Mouse (Mus musculus): Measurements from ENCODE around the gene Rbm3. TPM values are rescaled to one million over a fixed set of nuclear protein-coding genes. Genes with fewer than 3 reads are reported as not detected.
"Not testable (repeated sequence)": the region's sequence is repeated elsewhere in the genome, so short reads cannot be mapped to it uniquely, and the experiment has no call there.

Gene Rbm3
- polyA plus RNA-seq, 1 experiment from 2014 or later, result 494 TPM

DNA sequence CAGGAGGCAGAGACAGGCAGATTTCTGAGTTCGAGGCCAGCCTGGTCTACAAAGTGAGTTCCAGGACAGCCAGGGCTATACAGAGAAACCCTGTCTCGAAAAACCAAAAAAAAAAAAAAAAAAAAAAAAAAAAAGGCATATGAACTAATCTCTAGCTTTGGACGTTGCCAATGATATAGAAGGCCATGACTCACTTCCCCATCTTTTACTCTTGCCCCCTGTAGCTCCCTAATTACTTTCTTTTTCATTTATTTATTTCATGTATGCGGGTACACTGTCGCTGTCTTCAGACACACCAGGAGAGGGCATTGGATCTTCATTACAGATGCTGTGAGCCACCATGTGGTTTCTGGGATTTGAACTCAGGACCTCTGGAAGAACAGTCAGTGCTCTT, 54.7 kb downstream of the Rbm3 start:
- not testable (repeated sequence) for H3K4me1 ChIP-seq (replicated peaks; ENCODE audit: control insufficient read depth, insufficient read depth, low read length); H3K4me2 ChIP-seq (ENCODE audit: low read depth, low read length, severe bottlenecking); DNase-seq (ENCODE audit: low spot score); H3K9ac ChIP-seq (ENCODE audit: low read length); H3K27ac ChIP-seq (ENCODE audit: low read depth, low read length); H3K27me3 ChIP-seq (ENCODE audit: control insufficient read depth, insufficient read depth, low read length); H3K9me3 ChIP-seq (ENCODE audit: control insufficient read depth, low read length); H3K4me3 ChIP-seq (ENCODE audit: low read depth, low read length); ATAC-seq (replicated peaks; ENCODE audit: low FRiP score); H3K36me3 ChIP-seq (ENCODE audit: control insufficient read depth, insufficient read depth, low read length)
- 93% methylated on average over 4 of the region's 5 CpGs for WGBS

DNA sequence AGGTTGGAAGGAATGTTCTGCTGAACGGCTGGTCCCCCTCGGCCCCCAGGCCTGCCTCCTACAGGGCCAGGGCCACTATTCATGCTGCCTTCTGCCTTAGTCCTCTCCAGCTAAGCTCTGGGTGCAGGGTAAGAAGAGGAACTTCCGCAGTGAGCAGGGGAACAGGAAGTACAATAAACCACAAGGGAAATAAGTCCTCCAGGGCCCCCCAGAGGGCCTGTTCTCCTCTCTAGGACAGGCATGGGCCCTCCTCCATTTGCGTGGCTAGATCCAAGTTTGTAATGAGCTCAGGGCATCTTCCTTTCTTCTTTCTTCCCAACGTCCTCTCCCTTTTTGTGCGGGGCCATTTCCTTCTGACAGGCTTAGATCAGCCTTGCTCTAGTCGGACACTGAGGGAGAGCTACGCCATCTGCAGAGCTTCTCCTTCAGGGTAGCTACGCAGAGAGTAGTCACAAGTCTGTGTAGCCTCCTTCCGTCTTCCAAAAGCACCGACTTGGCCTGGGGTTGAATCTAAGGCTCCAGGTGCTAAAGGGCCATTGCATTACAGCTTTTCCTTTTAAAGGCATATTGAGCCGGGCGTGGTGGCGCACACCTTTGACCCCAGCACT, 55.2 kb downstream of the Rbm3 start, which contains the start of gene Was:
TSS of gene Was (minus strand) at position 153 of the 608 bp plus-strand sequence.
- Histone ChIP-seq H3K4me1 (replicated peaks; ENCODE audit: control insufficient read depth, insufficient read depth, low read length) (no peaks in the 10 kb centered on the region), H3K9ac (ENCODE audit: low read length) (no peak within 1 kb of the TSS), H3K9me3 (ENCODE audit: control insufficient read depth, low read length) (no peaks in the 10 kb centered on the region), H3K4me3 (ENCODE audit: low read depth, low read length) (no peak within 1 kb of the TSS), H3K27me3 (ENCODE audit: control insufficient read depth, insufficient read depth, low read length) (no peaks in the 10 kb centered on the region), H3K27ac (ENCODE audit: low read depth, low read length) (no peak within 1 kb of the TSS), H3K4me2 (ENCODE audit: low read depth, low read length, severe bottlenecking) (no peak within 1 kb of the TSS), H3K36me3 (ENCODE audit: control insufficient read depth, insufficient read depth, low read length) (no peaks in the 10 kb centered on the region)
- WGBS, result 89% methylated on average over 14 of the region's 14 CpGs
- ATAC-seq (replicated peaks; ENCODE audit: low FRiP score), result no peak
- no peak for DNase-seq (ENCODE audit: low spot score)

DNA sequence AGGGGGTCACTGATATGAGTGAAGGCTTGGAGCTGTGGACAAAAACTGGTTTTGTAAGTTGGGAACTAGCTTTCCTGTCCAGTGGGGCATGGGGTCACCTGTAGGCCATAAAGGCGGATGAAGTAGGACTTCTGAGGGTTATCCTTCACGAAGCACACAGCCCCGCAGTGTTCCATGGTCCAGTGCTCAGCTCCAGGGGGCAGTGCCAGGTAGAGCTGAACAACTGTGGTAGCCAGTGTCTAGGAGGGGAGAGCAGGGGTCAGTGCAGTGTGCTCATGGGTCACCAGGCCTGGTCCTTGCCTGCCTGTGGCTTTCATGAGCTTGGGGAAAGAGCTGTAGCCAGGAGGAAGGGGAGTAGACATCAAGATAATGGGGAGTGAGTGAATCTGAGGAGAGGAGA, 55.9 kb downstream of the Rbm3 start:
- Histone ChIP-seq H3K4me2 (ENCODE audit: low read depth, low read length, severe bottlenecking) (no peak overlapping the region), H3K4me1 (replicated peaks; ENCODE audit: control insufficient read depth, insufficient read depth, low read length) (no peaks in the 10 kb centered on the region), H3K27me3 (ENCODE audit: control insufficient read depth, insufficient read depth, low read length) (no peaks in the 10 kb centered on the region), H3K9ac (ENCODE audit: low read length) (no peak overlapping the region), H3K36me3 (ENCODE audit: control insufficient read depth, insufficient read depth, low read length) (no peaks in the 10 kb centered on the region), H3K4me3 (ENCODE audit: low read depth, low read length) (no peak overlapping the region), H3K27ac (ENCODE audit: low read depth, low read length) (no peak overlapping the region), H3K9me3 (ENCODE audit: control insufficient read depth, low read length) (no peaks in the 10 kb centered on the region)
- ATAC-seq (replicated peaks; ENCODE audit: low FRiP score) (no peak), DNase-seq (ENCODE audit: low spot score) (no peak)
- WGBS, result 93% methylated on average over 3 of the region's 3 CpGs

Other genes starting within 250 kb of the Rbm3 start
- 141 and 144 TPM in 2 replicates for gene Pqbp1, start 246.6 kb downstream of the Rbm3 start, polyA plus RNA-seq (2014; fragmentation: Nextera tagmentation; extraction: Ambion mirVana)
- 161 and 188 TPM in 2 replicates for gene Timm17b, start 246.5 kb downstream of the Rbm3 start, polyA plus RNA-seq (2014; fragmentation: Nextera tagmentation; extraction: Ambion mirVana)
- not detected in 2 replicates for gene Gm10491, start 238.0 kb downstream of the Rbm3 start, polyA plus RNA-seq (2014; fragmentation: Nextera tagmentation; extraction: Ambion mirVana)
- not detected in 2 replicates for gene Gm10490, start 236.3 kb downstream of the Rbm3 start, polyA plus RNA-seq (2014; fragmentation: Nextera tagmentation; extraction: Ambion mirVana)
- gene Pcsk1n, start 226.1 kb downstream of the Rbm3 start, polyA plus RNA-seq (2014; fragmentation: Nextera tagmentation; extraction: Ambion mirVana), result 18.0 and 23.4 TPM in 2 replicates
- not detected in 2 replicates for gene Eras, start 217.3 kb downstream of the Rbm3 start, polyA plus RNA-seq (2014; fragmentation: Nextera tagmentation; extraction: Ambion mirVana)
- gene Hdac6, start 198.0 kb downstream of the Rbm3 start, polyA plus RNA-seq (2014; fragmentation: Nextera tagmentation; extraction: Ambion mirVana), result 69.4 and 80.0 TPM in 2 replicates
- 5.4 and 5.6 TPM in 2 replicates for gene Gata1, start 167.8 kb downstream of the Rbm3 start, polyA plus RNA-seq (2014; fragmentation: Nextera tagmentation; extraction: Ambion mirVana)
- gene Glod5, start 127.4 kb downstream of the Rbm3 start, polyA plus RNA-seq (2014; fragmentation: Nextera tagmentation; extraction: Ambion mirVana), result not detected in 2 replicates
- 96.1 and 99.7 TPM in 2 replicates for gene Suv39h1, start 71.1 kb downstream of the Rbm3 start, polyA plus RNA-seq (2014; fragmentation: Nextera tagmentation; extraction: Ambion mirVana)
- 0.12 and 0.51 TPM in 2 replicates for gene Was, start 55.4 kb downstream of the Rbm3 start, polyA plus RNA-seq (2014; fragmentation: Nextera tagmentation; extraction: Ambion mirVana)
- 26.6 and 27.4 TPM in 2 replicates for gene Wdr13, start 13.0 kb downstream of the Rbm3 start, polyA plus RNA-seq (2014; fragmentation: Nextera tagmentation; extraction: Ambion mirVana)
- 13.5 and 13.9 TPM in 2 replicates for gene Tbc1d25, start 30.3 kb upstream of the Rbm3 start, polyA plus RNA-seq (2014; fragmentation: Nextera tagmentation; extraction: Ambion mirVana)
- gene Ebp, start 47.6 kb upstream of the Rbm3 start, polyA plus RNA-seq (2014; fragmentation: Nextera tagmentation; extraction: Ambion mirVana), result 24.5 and 25.2 TPM in 2 replicates
- gene Porcn, start 60.6 kb upstream of the Rbm3 start, polyA plus RNA-seq (2014; fragmentation: Nextera tagmentation; extraction: Ambion mirVana), result 13.6 and 14.5 TPM in 2 replicates
- gene Ftsj1, start 106.5 kb upstream of the Rbm3 start, polyA plus RNA-seq (2014; fragmentation: Nextera tagmentation; extraction: Ambion mirVana), result 40.4 and 47.1 TPM in 2 replicates
- gene Slc38a5, start 125.3 kb upstream of the Rbm3 start, polyA plus RNA-seq (2014; fragmentation: Nextera tagmentation; extraction: Ambion mirVana), result 5.4 and 6.1 TPM in 2 replicates
- gene Ssxb10, start 181.5 kb upstream of the Rbm3 start, polyA plus RNA-seq (2014; fragmentation: Nextera tagmentation; extraction: Ambion mirVana), result not detected in 2 replicates
- gene Ssxb9, start 221.1 kb upstream of the Rbm3 start, polyA plus RNA-seq (2014; fragmentation: Nextera tagmentation; extraction: Ambion mirVana), result not detected in 2 replicates

Measured in forebrain, embryonic 11.5 days (tissue).